Mouse (Mus musculus) liver, embryonic 14.5 days (tissue): ENCODE data around the gene Krtap3-3.

Source experiments
- CTCF ChIP-seq: IDR thresholded peaks from 2 replicates; pipeline ENCODE4 v1.5.1; 2016; ENCODE audit warnings: antibody characterized with exemption, low read depth, control low read depth
- EP300 ChIP-seq: IDR thresholded peaks from 2 replicates; pipeline ENCODE4 v1.6.1; 2016; ENCODE audit warnings: antibody characterized with exemption, low read depth

DNA sequence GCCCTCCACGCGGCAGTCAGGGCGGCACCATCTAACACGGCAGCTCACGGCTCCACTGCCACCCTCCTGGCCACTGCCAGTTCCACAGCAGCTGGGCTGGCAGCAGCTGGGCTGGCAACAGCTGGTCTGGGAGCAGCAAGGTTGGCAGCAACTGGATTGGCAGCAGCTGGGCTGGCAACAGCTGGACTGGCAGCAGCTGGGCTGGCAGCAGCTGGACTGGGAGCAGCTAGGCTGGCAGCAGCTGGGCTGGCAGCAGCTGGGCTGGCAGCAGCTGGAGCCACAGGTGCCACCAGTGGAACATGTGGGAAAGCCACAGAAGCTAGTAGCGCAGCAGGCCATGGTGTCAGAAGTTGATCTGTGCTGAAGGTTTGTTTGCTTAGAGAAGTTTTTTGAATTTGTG is 40.3 kb upstream of the Krtap3-3 start, which contains the start of gene Krtap1-3:
- TF ChIP-seq CTCF (no peak), EP300 (no peak)
